Mouse (Mus musculus) adrenal gland, postnatal 36 days (tissue): ENCODE data around the gene Fcor. TPM values are rescaled to one million over a fixed set of nuclear protein-coding genes. Genes with fewer than 3 reads are reported as not detected.
A peak's percentile ranks its signal among the peaks of the same experiment; 100 is the strongest.

Experiments used
- DNase-seq, 2 experiments: peaks; one replicate each; pipeline ENCODE4 v3.0.0; 2021; ENCODE audit warnings: mixed read lengths in 1 of 2
- total RNA-seq, 2 experiments: library from RNA; stranded (reverse); gene quantifications; 2 replicates each; pipeline ENCODE4 v1.2.3; 2021

The Fcor gene
- total RNA-seq, 2 experiments from 2014 or later, result 46.7 to 70.7 TPM

DNA sequence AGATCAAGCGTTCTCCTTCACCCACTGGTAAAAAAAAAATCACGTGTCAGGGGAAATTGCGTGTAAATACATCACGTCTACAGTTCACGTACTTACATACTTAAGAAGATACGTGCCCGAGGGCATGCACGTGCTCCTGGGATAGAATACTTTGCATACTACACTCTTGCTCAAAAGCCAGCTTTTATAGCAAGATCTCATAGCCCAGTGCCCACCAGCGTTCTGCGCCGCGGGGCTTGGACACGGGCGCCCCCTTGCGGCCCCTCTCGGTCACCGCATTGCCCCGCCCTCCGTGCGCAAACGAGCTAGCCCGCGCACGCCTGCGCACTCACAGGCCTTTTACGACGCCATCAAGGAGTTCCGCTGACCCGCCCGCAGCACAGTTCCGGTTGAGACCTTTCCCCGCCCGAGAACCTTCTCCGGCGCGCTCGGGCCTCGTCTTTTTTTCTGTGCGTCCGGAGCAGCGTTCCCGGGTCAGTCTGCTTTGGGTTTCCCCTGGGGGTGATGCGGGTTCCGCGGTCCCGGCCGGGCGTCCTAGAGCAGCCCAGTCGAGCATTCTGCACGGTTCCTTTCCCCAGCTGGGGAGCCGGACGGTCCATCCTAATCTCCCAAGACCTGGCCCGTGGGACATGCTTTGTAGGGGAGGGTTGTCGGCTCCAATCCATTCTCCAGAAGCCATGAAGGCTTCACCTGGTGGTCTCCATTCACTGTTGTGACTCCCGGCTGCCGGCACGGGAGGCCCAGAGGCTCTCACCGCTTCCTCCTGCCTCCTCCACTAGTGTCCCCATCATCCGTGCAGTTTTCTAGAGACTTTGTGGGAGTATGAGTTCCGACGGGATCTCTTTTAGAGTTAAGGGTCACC, 4.2 kb upstream of the Fcor start, which contains the start of gene Trappc5:
Trappc5 (plus strand) TSS at position 169 of the 862 bp plus-strand sequence.
- DNase-seq, result peak; percentile 95 to 96

DNA sequence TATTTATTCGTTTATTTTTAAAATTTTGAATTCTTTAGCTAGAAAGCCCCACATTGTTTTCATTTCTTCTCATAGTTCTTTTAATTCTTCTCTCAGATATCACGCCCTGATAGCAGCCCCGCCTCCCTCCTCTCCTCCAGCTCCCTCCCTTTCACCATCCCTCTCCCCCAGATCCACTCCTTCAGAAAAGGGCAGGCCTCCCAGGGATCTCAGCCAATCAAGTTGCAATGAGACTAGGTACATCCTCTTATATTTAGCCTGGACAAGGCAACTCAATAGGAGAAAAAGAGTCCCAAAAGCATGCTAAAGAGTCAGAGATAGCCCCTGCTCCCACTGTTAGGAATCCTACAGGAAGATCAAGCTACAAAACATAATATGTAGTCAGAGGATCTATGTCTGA, 2.5 kb upstream of the Fcor start:
- DNase-seq, result no peak

DNA sequence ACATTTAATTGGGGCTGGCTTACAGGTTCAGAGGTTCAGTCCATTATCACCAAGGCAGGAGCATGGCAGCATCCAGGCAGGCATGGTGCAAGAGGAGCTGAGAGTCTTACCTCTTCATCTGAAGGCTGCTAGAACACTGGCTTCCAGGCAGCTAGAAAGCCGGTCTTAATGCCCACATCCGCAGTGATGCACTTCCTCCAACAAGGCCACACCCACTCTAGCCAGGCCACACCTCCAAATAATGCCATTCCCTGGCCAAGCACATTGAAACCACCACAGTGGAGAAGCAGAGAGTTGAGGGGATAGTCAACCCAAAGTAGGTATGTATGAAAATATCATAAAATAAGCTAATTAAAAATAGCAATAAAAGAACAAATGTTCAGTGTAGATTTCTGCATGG, 1.8 kb downstream of the Fcor start:
- DNase-seq, result no peak

GRCm38 (mm10) chr8:3665507-3665906, 6.7 kb downstream of the Fcor start, which contains the start of gene Mcemp1:
Gene Mcemp1 (plus strand): TSS chr8:3665754.
- DNase-seq, result no peak

- no peak for DNase-seq
Observed at GRCm38 (mm10) chr8:3664405-3664804, 7.8 kb downstream of the Fcor start.

DNA sequence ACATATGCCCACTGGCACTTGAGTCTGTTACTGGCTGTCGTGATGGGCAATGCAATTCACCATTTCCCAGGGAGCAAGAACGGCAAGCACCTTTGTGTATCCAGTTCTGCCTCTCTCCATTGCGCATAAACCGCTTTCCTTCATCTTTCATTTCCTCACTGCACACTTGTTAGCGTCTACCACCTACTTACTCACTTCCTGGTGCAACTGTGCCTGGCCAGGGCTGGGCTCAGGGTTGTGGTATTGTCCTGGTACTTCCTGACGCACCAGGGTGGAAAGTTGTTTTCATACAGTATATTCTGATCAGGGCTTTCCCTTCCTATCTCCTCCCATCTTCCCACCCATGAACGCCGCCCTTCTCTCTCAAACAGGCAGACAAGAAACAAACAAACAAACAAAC, 11.3 kb downstream of the Fcor start:
- no peak for DNase-seq

GRCm38 (mm10) chr8:3656725-3657381, 15.3 kb downstream of the Fcor start:
- DNase-seq, result peak in 1 of 2 experiments; percentile 32

GRCm38 (mm10) chr8:3655526-3655925, 16.6 kb downstream of the Fcor start, which contains the start of gene Retn:
Gene Retn (plus strand): TSS chr8:3655770.
- no peak for DNase-seq

GRCm38 (mm10) chr8:3654726-3655508, 17.2 kb downstream of the Fcor start:
- DNase-seq, result no peak

- DNase-seq, result no peak
Observed at GRCm38 (mm10) chr8:3652845-3653244, 19.3 kb downstream of the Fcor start.

DNA sequence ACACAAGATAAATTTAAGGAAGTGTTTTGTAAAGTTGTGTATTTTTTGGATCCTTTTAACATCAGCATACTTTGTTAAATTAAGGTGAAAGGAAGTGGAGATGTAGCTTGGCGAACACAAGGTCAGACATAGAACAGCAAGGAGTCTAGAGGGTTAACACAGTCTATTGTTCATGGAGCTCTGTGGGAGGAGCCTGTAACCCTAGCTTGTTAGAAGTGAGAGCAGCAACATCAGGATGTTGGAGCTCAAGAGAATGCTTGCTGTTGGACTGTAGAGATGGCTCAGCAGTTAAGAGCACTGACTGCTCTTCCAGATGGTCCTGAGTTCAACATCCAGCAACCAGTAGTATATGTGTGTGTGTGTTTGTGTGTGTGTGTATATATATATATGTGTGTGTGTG, 23.2 kb downstream of the Fcor start:
- DNase-seq, result no peak

DNA sequence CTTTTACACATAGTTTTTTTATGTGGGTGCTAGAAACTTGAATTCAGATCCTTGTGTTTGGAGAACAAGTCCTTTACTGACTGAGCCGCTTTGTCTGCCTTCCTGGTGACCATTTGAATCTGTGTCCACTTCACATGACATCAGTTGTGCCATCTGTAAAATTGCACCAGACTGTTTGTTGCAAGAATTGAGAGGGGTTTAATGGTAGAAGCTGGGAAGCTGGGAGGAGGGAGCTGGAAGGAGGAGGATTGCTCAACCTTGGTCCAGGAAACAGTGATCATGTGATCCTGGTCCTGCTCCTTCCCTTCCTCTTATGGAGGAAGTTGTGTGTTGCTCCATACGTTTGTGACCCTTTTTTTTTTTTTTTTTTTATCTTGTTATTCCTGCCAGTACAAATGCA, 23.9 kb downstream of the Fcor start:
- DNase-seq, result no peak

GRCm38 (mm10) chr8:3647561-3647960, 24.6 kb downstream of the Fcor start:
- no peak for DNase-seq

DNA sequence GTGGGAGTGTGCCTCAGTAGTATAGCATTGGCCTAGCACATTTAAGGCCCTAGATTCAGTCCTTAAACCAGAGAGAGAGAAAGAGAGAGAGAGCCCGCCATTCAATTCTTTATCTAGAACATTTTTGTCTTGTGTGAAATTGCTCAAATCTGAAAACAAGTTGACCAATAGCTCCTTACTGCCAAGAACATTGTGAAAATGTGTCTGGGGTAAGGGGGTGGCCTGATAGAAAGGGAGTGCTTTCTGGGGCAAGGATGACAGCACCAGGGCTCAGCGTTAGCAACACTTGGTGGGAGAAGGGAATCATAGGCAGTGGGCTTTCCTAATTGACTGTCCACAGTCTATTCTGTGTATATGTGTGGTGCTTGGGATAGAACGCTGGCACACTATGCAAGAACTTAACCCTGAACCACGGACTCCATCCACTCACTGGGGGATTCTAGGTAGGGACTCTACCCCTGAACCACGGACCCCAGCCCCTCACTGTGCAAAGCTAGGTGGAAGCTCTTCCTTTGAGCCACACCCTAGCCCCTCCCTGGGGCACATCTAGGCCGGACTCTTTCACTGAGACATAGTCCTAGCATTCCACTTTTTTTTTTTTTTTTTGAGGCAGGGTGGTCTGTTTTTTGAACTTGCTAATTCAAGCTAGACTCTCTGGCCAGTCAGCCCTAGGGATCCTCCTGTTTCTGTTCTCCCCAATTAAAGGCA, 25.2 kb downstream of the Fcor start:
- no peak for DNase-seq

GRCm38 (mm10) chr8:3645804-3646203, 26.4 kb downstream of the Fcor start:
- DNase-seq, result peak; percentile 76 to 77

DNA sequence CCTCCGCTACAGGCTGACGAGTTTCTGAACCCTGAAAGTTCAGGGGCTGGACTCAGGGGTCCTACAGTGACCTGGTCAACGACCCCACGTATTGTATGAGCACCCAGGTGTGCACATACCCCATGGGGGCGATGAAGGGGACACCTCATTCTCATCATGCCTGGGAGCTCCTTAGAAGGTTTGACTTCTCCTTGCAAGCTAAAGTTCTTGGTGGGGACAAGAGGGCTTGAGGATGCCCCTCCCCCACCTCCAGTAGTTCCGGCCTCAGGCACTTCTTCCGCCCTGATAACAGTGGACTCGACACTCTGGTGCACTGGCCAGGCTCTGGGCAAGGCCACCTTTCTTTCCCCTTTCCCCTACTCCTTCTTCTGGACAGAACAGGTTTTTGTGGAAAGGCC, 40.7 kb downstream of the Fcor start:
- DNase-seq, result peak in 1 of 2 experiments; percentile 35

DNA sequence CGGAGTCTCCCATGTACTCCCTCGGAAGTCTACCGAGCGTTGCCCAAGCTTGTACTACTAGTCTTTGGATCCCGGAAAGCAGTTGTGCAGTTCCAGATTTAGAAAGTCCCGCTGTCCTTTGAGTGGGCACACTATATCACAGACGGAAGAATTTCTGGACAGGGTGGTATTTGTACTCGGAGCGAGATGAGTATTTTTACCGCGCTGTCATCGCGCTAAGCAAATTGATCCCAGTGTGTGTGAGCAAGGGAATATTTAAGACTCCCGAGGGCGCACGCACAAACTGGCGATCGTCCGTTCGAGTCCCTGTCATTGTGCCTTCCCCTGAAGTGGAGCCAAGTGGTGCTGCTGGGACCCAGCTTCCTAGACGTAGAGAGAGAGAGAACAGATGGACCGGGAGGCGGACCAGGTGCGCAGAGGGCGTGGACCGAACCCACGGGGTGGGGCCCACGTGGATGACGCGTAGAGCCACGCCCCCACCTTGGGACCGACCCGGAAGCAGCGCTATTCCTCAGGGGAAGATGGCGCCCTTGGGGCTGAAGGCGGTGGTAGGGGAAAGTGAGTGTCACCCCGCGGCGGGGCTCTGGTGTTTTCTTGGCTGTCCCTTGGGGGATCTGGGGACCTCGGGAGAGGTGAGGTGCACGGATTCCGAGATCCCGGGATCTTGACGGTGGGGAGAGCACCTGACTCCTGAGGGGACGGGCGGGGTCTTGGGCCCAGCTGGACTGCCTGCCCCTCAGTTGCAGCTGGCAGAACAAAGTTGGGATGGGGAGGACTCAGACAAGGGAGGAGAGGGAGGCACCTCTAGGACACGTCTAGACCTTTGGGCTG, 41.3 kb downstream of the Fcor start, which contains the start of gene Stxbp2:
Stxbp2 (plus strand) TSS at position 309 of the 831 bp plus-strand sequence.
- peak; percentile 86 to 88 for DNase-seq

GRCm38 (mm10) chr8:3628014-3628413, 44.1 kb downstream of the Fcor start:
- no peak for DNase-seq

DNA sequence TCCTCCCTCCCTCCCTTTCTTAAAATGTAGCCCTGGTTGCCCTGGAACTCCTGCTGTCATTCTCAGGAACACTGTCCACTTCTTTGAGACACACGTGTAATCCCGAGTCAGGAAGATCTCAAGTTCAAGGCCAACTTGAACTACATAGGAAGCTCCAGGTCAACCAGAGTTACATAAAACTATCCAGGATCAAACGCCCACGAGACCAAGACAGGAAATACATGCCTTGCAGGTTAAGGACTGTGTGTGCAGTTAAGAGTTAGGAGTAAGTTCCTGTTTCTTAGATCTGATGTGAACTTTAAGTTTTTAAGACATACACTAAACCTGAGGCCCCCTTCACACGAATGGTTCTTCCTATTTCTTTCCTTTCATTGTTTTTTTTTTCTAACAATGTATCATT, 45.2 kb downstream of the Fcor start:
- DNase-seq, result no peak

DNA sequence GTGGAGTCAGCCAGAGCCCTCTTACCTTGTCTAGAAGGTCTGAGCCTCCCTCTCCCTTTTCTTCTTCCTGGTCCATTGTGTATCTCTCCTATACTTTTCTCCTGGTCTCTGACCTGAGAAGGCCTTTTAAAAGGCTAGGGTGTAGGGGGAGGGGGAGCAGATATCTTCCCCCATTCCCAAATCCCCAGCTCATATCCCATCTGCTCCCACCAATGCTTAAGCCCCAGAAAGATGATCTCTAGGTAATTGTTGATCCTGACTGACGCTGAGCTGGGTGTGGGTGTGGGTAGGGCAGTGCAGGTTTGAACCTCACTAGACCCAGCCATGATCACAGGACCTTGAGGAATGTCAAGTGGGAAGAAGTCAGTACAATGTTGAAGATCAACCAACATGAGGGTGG, 46.7 kb downstream of the Fcor start, which contains the start of gene Pcp2:
Pcp2 (minus strand) TSS at position 101 of the 400 bp plus-strand sequence.
- DNase-seq, result no peak

- no peak for DNase-seq
Observed at GRCm38 (mm10) chr8:3622119-3622518, 50.0 kb downstream of the Fcor start.
